Mouse (Mus musculus): Measurements from ENCODE around the gene Tmcc3.

DNA sequence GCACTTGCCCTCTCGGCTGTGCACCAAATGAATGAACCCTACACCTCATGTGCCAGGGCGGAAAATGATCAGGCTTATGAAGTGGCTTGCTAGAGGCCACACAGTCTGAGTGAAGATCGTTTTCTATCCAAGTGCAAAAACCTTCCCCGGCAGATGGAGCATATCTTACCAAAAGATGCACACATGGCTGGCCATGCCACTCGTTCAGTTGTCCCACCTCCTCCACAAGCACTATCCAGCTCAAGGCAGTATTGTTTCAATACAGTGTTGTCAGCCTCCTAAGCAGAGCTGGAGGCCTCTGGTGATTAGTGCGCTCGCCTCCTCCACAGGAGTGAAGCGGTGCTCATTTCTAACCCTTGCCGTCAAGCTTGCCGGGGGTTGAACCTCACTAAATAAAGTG lies 66.1 kb downstream of the Tmcc3 start:
- TF ChIP-seq CTCF (IDR thresholded peaks at IDR 0.05) (0 out of 2 replicates have a peak, but pooled peaks have one; percentile 1), EP300 (IDR thresholded peaks at IDR 0.05) (no peak)
